Mouse (Mus musculus) frontal cortex, adult 2 months (tissue): ENCODE measurements around the gene Rgl3. TPM values are rescaled to one million over a fixed set of nuclear protein-coding genes. Genes with fewer than 3 reads are reported as not detected.
A peak's percentile ranks its signal among the peaks of the same experiment; 100 is the strongest.

Source experiments
- DNase-seq, 2 experiments: peaks; one replicate each; pipeline ENCODE4 v3.0.0; 2022; ENCODE audit warnings: low spot score in 1 of 2; ENCODE audit errors: extremely low spot score in 1 of 2
- polyA plus RNA-seq: library from polyadenylated mRNA; depleted of rRNA; stranded (reverse); fragments of >200 nt; gene quantifications from 2 replicates; pipeline ENCODE4 v1.2.3, GENCODE M21; 2012; rRNA removed

The Rgl3 gene
- polyA plus RNA-seq, result 5.0 and 6.7 TPM in 2 replicates

DNA sequence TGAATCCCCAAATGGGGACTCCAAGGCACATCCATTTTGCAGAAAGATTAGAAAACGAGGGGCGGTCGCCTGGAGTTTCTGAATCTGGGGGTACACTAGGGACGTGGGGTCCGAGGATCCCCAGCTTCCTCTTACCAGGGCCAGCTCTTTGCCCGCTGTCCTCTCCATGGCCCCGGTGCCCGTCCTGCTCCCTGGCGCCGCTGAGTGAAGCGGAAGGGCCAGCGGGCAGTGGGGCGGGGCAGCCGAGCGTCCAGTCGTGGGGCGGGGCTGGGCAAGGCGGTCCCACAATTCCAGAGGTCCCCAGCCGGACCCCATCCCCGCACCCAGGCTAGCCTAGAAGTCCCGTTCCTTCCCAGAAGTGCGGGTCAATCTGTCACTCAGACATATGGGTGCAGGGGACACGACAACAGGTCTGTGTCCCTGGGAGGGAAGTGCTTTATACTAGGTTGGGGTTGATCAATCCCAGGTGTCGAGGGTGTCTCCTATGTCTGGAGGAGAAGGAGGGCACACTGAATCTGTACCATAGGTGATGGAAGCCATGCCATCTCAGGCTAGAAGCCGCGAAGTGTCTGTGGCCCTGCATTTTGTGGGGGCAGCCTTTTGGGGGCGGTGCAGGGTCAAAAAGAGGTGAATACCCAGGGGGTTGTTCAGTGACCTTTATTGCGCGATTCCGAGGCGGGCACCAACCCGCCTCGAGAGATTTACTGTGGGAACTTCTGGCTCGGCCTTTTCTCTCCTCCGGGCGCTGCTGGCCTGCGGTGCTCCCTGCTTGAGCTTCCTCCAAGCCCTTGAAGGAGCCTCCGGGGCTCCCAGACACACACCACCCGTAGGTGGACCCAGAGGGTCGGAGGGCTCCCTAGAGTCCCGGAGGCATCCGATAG is at the start of gene Rgl3:
Rgl3 (minus strand) TSS at position 217 of the 881 bp plus-strand sequence.
- no peak for DNase-seq

DNA sequence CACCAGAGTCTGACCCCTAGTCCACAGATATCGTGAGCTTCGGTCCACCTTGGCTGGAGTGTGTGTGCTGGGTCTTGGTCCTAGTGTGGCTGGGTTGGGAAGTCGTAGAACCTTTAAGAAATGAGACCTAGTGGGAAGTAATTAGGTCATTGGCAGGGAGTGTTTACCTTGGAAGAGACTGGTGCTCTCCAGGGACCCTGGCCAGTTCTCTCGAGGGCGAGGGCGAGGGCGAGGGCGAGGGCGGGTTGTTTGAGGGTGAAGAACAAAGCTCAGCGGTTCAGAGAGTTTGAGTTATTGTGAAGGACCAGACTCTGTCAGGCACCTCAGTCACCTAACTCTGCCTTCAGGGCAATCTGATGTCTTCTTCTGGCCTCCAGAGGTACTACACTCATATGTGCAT is 48.6 kb upstream of the Rgl3 start:
- DNase-seq, result no peak

DNA sequence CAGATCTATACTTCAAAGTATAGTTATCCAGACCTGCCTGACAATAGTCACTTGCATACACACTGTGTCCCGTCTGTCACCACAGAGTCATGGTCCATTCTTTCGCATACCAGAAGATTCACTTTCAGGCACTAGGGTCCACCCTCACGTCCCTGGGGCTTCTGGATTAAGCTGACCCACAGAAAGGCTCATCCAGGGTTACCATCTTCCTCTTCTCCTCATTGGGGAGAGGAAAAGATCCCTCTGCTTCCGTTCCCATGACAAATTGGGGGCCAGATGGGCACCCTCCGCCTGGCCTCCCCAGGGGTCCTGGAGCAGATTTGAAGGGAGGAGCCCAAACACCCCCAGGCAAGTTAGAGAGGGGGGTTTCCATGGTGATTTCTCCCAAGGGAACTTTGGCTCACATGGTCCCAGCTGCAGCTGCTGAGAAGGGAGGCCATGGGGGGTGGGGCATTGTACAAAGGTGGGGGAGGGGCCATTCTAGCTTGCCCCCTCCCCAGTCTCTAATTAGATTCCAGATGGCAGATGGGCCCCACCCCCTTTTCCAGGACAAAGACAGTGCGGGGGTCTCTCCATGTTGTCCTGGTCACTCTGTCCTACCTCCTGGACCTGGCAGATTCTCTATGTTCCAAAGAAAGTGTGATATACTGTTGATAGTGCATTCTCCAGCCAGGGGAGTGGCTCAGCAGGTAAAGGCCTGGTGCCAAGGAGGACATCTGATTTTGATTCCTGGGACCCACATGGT is 46.2 kb upstream of the Rgl3 start:
- DNase-seq, result no peak

DNA sequence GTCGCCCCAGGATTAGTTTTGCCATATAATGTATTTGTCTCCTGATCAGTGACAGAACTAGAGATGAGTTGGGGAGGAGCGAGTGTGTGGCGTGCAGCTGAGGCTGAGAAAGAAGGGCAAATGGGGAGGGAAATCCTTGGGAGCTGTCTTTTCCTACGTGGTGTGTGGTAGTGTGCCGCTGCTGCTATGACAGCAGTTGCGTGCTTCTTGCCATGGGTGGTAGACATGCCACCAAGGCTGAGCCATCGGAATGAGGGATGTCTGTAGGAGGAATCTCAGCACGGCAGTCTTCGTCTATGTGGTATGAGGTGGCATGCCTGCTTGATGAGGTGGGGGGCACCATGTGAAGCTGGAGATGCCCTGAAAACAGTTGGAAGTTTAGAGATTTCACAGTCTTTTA is 41.1 kb upstream of the Rgl3 start:
- DNase-seq, result no peak

DNA sequence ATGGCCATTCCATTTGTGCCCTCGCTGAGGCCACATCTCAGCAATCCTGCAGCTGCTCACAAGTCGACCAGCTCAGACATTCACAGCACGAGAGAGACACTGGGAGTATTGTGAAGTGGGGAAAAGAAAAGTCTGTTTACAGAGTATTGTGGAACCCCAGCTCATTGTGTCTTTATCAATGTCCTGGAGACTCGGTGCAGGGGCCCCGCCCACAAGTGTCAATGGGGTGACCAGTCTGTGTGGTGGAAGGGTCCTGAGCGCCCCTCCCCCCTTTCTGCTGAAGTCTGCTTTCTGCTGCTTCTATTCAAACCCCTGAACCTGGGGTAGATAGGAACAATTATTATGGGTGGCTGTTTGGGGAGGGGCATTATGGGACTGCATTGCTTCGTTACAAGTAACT is 39.2 kb upstream of the Rgl3 start:
- DNase-seq, result no peak

DNA sequence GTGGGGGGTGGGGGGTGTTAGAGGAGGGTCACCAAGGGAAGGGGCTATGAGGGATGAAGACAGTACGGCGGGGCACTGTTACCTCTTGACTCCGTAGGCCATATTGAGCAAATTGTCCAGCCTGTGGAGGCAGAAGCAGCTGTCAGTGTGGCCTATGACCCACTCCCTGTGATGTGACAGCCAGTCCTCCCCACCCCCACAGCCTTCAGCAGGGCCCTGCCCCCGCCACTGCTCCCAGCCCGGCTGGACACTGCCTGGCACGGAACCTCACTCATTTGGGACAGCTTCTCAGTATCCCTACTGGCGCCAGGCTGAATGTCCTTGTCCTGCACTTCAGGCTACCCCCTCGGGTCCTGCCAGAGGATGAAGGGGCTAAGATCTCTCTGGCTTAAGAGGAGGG is 35.3 kb upstream of the Rgl3 start:
- DNase-seq, result no peak

DNA sequence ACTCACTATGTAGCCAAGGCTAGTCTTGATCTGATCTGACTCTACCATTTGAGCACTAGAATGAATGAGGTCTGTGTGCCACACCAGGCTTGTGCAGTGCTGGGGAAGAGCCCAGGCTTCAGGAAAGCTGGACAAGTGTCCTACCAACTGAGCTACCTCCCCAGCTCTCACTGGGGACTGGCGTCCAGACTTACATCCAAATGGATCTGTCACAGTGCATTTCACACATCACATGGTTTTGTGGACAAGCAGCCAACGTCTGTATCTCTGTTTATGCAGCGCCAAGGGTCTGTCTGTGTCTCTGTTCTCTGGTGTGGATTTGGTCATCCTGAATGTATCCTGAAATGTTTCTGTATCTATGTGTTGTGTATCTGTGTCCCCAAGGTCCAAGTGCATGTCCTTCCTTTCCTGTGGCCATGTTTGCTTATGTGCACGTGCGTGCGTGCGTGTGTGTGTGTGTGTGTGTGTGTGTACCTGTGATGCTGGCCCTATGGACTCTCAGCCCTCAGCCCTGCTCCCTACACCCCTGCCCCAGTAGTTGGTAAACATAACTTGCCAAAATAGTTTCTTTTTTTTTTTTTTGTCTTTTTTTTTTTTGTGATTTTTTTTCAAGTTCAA is 28.1 kb upstream of the Rgl3 start:
- DNase-seq, result no peak

DNA sequence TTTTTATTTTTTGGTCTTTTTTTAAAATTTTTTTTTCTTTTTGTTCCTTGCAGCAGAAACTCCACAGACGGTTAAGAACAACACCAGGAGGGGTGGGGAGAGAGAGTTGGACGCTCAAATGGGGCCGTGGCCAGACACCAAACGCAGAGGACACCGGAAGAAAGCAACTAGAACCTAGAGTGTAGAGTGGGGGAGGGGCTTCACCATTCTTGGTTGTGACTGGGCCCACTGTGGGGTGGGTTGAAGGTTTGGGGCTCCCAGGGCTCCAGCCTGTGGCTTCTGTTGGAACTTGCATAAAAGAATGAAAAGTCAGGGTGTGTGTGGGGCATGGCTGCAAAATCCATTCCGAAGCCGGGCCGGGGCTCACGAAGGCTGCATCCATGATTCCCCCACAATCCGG is 27.0 kb upstream of the Rgl3 start:
- DNase-seq, result no peak

DNA sequence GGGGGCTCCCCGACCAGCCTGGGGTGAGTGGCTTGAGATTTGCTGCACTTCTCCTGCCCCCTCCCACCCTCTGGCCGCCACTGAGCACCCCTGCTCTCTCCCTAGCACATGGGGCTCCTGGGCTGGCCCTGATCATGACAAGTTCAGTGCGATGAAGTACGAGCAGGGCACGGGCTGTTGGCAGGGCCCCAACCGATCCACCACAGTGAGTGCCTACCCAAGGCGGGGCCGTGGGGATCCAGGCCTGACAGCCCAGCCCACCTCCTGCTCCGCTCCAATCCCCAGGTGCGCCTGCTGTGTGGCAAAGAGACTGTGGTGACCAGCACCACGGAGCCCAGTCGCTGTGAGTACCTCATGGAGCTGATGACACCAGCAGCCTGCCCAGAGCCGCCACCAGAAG is 23.5 kb upstream of the Rgl3 start:
- no peak for DNase-seq

DNA sequence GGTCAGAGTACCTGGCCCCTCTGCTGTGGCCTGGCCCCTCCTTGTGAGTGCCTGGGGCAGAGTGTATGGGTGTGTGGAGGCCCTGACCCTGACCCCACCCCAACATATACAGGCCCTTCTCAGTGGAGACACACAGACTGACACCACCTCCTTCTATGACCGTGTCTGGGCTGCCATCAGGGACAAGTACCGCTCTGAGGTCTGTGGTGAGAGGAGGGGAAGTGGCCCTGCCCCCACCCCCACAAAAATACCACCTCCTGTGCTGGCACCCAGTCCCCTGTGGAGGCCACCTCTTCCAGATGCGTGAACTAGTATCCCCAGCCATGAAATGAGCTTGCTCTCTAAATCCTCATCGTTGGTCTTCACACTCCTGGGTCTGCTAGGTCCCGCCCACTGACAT is 21.8 kb upstream of the Rgl3 start:
- no peak for DNase-seq

DNA sequence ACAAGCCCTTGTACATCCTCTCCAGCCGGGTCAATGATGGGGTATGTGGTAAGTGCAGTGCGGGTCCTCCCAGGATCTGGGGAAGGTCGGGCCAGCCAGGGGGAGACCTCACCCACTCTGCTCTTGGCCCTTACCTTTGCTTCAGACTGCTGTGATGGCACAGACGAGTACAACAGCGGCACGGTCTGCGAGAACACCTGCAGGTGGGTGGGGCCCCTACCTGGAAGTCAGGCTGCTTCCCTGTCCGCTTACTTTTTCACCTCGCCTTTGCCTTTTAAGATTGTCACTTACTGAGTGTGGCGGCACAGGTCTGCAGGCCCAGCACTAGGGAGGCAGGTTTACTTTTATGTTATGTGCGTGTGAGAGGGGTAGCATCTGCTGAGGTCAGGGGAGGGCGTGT is 15.3 kb upstream of the Rgl3 start:
- no peak for DNase-seq

DNA sequence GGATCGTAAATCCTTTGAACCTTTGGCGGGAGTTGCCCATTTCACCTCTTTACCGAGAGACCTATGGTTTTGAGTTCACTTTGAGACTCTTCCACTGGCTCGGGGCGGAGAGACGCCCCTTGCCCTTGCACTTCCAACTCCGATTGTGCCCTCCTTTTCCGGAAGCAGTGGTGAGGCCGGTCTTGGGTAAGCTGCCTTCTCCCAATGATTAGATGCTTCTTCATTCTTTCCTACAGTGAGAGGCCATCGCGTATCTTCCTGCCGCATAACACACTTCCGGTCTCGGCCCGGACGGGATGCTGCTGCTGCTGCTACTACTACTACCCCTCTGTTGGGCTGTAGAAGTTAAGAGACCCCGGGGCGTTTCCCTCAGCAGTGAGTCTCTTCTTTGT is 13.9 kb upstream of the Rgl3 start:
- peak in 1 of 2 experiments; percentile 56 for DNase-seq

DNA sequence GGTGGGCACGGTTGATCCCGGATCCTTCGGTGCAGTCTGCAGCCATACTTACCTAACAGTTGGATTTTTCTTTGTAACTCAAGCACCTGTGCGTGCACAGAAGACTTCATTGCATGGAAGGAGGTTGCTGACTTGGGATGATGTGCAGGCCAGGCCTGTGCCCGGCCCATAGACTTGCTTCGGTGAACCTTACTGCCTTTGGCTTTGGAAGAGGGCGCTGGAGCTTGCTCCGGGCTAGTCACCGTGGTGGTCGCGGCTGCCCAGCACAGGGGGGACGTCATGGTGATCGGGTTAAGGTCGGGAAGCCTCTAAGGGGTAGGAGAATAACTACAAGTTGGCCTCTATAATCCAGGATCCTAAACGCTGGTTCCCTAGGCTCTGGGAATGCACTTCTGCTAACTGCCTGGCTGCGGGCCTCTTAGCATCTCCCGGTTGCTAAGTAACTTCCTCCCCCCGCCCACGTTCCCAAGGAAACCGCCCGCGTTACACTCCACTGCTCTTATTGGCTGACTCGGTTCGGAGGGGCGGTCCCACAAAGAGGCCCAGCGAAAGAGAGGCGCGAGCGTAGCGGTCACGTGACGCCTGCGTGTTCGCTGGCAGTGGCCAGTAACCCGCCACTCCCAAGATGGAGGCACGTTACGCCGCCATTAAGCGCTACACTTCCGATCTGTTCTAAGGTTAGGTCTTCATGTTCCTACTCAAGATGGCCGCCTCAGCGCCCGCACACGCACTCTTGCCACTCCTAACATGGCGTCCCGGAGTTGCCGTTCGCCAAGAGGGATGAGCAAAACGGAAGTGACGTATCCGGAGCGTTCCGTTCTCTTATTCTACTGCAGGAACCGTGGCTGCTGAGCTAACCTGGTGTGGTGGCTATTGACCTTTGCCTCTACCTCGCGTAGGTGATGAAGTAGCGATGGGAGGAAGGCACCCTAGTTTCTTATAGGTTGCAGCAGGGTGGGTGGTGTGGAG is 13.2 kb upstream of the Rgl3 start, which contains the start of the genes Ccdc151 and Prkcsh:
Ccdc151 (minus strand) TSS at position 441 of the 969 bp plus-strand sequence.
Prkcsh (plus strand) TSS at position 613 of the 969 bp plus-strand sequence.
- DNase-seq, result peak; percentile 99 to 100

DNA sequence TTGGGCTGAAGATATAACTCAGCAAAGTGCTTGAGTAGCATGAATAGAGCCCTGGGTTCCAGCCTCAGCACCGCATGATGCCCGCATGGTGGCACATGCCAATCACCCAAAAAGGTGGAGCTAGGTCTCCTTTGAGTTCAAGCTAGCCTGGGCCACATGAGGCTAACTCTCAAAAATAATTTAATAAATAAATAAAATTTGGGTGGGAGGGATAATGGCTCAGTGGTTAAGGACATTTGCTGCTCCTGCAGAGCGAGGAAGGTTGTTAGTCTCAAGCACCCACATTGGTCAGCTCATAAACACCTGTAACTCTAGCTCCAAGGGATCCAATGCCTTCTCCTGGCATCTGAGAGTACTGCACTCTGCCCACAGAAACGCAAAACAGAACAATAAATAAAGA is 12.4 kb upstream of the Rgl3 start:
- DNase-seq, result no peak

DNA sequence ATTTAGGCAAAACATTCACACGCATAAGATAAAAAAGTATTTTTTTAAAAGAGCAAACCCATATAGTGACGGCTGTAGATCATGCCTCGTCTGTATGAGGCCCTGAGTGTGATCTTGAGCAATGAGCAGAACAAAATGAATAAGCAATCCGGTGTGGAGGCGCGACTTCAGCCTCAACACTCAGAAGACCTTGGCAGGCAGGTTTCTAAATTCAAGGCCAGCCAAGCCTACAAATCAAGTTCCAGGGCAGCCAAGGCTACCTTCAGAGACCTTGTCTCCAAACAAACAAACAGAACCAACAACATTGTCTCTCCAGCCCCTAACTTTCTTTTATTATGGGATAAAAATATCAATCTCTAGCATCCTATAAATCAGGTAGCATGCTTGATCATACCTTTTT is 11.1 kb upstream of the Rgl3 start:
- DNase-seq, result no peak

DNA sequence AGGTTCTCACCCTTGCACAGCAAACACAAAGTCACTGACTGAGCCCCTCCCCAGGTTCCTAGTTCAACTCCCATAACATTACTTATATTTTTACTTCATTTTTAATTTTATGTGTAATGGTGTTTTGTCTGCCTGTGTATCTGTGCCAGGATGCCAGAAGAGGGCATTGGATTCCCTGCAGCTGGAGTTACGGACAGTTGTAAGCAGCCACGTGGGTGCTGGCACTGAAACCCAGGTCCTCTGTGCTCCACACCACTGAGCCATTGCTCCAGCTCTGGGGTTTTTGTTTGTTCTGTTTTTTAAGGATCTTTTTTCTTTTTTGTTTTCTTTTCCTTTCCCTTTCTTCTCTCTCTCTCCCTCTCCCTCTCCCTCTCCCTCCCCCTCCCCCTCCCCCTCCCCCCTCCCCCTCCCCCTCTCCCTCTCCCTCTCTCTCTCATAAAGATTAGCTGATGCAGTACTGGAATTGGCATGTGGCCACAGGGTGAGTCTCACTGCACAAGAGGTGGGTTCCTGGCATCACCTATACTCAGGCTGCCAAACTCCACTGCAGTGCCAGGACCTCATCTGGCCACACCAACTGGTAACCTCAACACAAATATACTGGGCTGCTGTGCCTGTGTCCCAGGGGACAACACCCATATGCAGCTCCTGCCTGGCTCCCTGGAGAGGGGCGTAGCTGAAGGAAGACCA is 7.1 kb upstream of the Rgl3 start:
- no peak for DNase-seq

DNA sequence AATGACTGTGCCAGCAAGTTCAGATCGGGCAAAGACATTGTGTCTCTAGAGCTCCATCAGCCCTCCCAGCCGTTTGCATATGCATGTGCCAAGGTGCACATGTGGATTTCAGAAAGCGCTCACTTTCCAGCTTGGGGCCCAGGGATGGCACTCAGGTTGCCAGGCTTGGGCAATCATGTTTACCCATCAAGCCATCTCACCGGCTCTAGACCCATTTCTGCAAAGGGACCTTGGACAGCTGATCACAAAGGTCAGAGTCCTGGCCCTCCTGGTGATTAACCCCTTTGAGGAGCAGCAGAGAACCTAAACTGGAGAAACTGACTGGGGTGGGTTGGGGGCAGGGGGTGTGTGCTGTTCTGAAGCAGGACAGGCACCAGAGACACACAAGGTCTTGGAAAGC is 3.0 kb upstream of the Rgl3 start:
- DNase-seq, result no peak

DNA sequence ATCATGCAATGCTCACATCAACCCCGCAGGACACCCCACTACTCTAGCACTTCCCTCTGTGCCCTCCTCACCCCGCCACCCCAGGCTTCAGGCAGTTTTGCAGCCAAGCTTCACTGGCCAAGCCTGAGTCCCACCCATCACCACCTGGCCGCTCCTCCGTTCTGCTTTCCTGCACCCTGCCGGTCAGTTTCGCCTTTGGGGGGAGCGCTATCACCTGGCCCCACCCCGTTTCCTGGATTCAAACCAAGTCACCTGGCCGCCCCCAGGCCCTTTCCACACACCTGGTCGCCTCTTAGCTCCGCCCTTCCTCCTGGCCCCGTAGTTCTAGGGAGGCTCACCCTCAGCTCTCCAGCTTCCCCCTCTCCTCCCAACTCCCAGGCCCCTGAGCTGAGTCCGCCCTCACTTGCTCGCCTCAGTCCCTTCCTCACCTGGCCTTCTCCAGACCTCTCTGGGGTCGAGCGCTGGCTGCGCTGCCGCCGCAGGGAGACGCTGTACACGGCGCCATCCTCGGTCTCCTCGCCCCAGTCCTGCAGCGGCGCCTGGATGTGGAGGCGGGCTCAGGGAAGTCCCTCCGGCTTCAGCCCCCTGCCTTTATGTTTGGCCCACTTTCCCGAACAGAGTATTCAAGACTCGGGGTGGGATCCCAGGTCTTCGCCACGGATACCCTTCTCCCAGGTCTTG is 685 bp downstream of the Rgl3 start:
- DNase-seq, result no peak
